Comparison of ENCODE assay signal across 8 mouse cellular contexts in the genomic region with DNA sequence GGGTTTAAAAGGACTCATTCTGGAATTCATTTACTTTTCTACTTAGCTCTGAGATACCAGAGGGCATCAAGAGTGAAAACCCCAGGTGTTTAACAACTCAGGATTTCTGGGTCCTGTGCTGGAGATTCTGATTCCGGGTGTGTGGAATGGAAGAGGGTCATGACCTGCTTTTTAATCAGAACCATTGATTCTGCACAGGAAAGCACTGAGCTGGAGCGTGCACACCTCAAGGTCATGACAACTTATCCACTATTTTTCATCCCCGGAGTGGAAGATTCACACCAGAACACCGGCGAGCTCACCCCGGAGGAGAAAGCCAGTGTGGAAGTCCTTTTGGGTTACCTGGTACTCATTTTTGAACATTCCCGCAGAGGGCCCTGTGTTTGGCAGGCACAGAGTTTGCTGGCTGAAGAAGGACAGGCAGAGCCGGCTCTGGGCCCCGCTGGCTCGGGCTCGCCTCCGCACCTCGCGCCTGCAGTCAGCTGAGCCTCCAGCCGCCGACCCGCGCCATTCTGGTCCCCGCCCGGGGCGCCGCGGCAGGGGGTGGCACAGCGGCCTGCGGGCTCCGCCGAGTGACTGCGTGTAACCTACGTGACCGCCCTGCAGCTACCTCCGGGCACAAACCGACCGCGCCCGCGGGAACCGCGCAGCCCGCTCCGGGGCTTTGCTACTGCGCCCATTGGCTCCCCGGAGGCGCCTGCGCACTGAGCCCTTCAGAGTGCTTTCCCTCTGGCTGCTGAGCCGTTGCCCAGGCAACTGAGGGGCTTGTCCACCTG. TPM values are rescaled to one million over a fixed set of nuclear protein-coding genes. Genes with fewer than 3 reads are reported as not detected.
DNase-seq lines count a peak whose midpoint lies in the region; ATAC-seq and TF ChIP-seq lines count a peak whose summit lies in the region.

TSS of gene 4930452B06Rik (minus strand) at position 605 of the 776 bp plus-strand sequence.

- peak within 1 kb of the TSS; percentile 68 for H3K9ac ChIP-seq in midbrain, embryonic 14.5 days (replicated peaks; ENCODE audit: low read length)

- H3K4me3 ChIP-seq in embryonic facial prominence, embryonic 10.5 days: peak within 1 kb of the TSS; percentile 78
- peak within 1 kb of the TSS; percentile 42 for H3K4me3 ChIP-seq in kidney, adult 2 months (ENCODE audit: insufficient read depth, low read depth, low read length)
- peak within 1 kb of the TSS; percentile 78 for H3K4me3 ChIP-seq in limb, embryonic 10.5 days
- peak within 1 kb of the TSS; percentile 62 for H3K4me3 ChIP-seq in midbrain, embryonic 14.5 days (replicated peaks; ENCODE audit: low read depth, low read length)

- H3K9me3 ChIP-seq in embryonic facial prominence, embryonic 10.5 days: no peaks in the 10 kb centered on the region
- no peaks in the 10 kb centered on the region for H3K9me3 ChIP-seq in limb, embryonic 10.5 days (replicated peaks)
- H3K9me3 ChIP-seq in midbrain, embryonic 14.5 days (ENCODE audit: control insufficient read depth, low read length): no peaks in the 10 kb centered on the region

- no peak for TF ChIP-seq CTCF in kidney, adult 2 months (conservative IDR thresholded peaks at IDR 0.05; ENCODE audit: insufficient read depth, insufficient read length, low read depth, low read length)

- DNase-seq in adrenal gland, postnatal 25 days: peak; percentile 80
- DNase-seq in embryonic facial prominence, embryonic 10.5 days (ENCODE audit: low spot score): peak; percentile 92
- DNase-seq in heart, adult 8-10 months (ENCODE audit: low spot score): peak; percentile 35
- DNase-seq in kidney, adult 2 months: peak; percentile 74
- peak; percentile 92 for DNase-seq in limb, embryonic 10.5 days (ENCODE audit: low spot score)
- peak; percentile 94 for DNase-seq in midbrain, embryonic 14.5 days
- peak; percentile 15 to 62 for DNase-seq in spleen, postnatal 4 days (ENCODE audit: low spot score in 2 of 2)

- peak within 1 kb of the TSS; percentile 73 for H3K4me2 ChIP-seq in midbrain, embryonic 14.5 days (ENCODE audit: low read length)

- no peak for TF ChIP-seq POLR2A in kidney, adult 2 months (IDR thresholded peaks at IDR 0.05; ENCODE audit: low read depth, low read length)

- H3K27me3 ChIP-seq in embryonic facial prominence, embryonic 10.5 days (replicated peaks; ENCODE audit: low read depth, poor library complexity, severe bottlenecking): no peaks in the 10 kb centered on the region
- no peaks in the 10 kb centered on the region for H3K27me3 ChIP-seq in kidney, adult 2 months (replicated peaks; ENCODE audit: control insufficient read depth, insufficient read depth, low read length)
- H3K27me3 ChIP-seq in limb, embryonic 10.5 days (ENCODE audit: low read depth, poor library complexity, severe bottlenecking): no peaks in the 10 kb centered on the region
- no peaks in the 10 kb centered on the region for H3K27me3 ChIP-seq in midbrain, embryonic 14.5 days (ENCODE audit: control insufficient read depth, insufficient read depth, low read length)

- peak within 1 kb of the TSS; percentile 92 for H3K27ac ChIP-seq in embryonic facial prominence, embryonic 10.5 days (replicated peaks)
- no peak within 1 kb of the TSS for H3K27ac ChIP-seq in kidney, adult 2 months (ENCODE audit: insufficient read depth, low read depth, low read length)
- H3K27ac ChIP-seq in limb, embryonic 10.5 days: peak within 1 kb of the TSS; percentile 93
- 0 out of 2 replicates have a peak within 1 kb of the TSS, but pooled peaks have one; percentile 41 for H3K27ac ChIP-seq in midbrain, embryonic 14.5 days (replicated peaks; ENCODE audit: low read depth, low read length)

- peak; percentile 97 for ATAC-seq in midbrain, embryonic 14.5 days (ENCODE audit: low FRiP score, low TSS enrichment)
- ATAC-seq in inflammation-experienced regulatory T-cells, adult 6 months: no peak

- 1% methylated on average over 45 of the region's 45 CpGs for WGBS in embryonic facial prominence, embryonic 10.5 days
- WGBS in kidney, adult 2 months: 1% methylated on average over 45 of the region's 45 CpGs
- WGBS in limb, embryonic 10.5 days: 1% methylated on average over 45 of the region's 45 CpGs
- WGBS in midbrain, embryonic 14.5 days: under 1% methylated on average over 45 of the region's 45 CpGs

- H3K36me3 ChIP-seq in embryonic facial prominence, embryonic 10.5 days (replicated peaks): no peaks in the 10 kb centered on the region
- no peaks in the 10 kb centered on the region for H3K36me3 ChIP-seq in kidney, adult 2 months (ENCODE audit: control insufficient read depth, insufficient read depth, low read length)
- no peaks in the 10 kb centered on the region for H3K36me3 ChIP-seq in limb, embryonic 10.5 days
- H3K36me3 ChIP-seq in midbrain, embryonic 14.5 days (ENCODE audit: control insufficient read depth, insufficient read depth, low read length): no peaks in the 10 kb centered on the region

- H3K4me1 ChIP-seq in embryonic facial prominence, embryonic 10.5 days: peaks cover 14% of the 10 kb centered on the region
- H3K4me1 ChIP-seq in kidney, adult 2 months (ENCODE audit: control insufficient read depth, insufficient read depth, low read length): no peaks in the 10 kb centered on the region
- H3K4me1 ChIP-seq in limb, embryonic 10.5 days: peaks cover 15% of the 10 kb centered on the region; the same call in 1 of the 2 replicates
- H3K4me1 ChIP-seq in midbrain, embryonic 14.5 days (ENCODE audit: control insufficient read depth, insufficient read depth, low read length): peaks cover 4% of the 10 kb centered on the region; the same call in 1 of the 2 replicates

RNA-seq across cellular contexts. Expression of gene 4930452B06Rik, which starts in this region (rescaled TPM):
- 0.90 and 1.6 TPM in 2 replicates for total RNA-seq in adrenal gland, postnatal 25 days (2021)
- polyA plus RNA-seq in embryonic facial prominence, embryonic 10.5 days (2016; fragmentation: Nextera tagmentation; extraction: Ambion mirVana): 11.1 and 12.7 TPM in 2 replicates
- 1 to 10 TPM; 1.7 to 2.0 (median 1.9) TPM for total RNA-seq in heart, adult 8-10 months (2022)
- polyA plus RNA-seq in kidney, adult 2 months (2012; rRNA removed): 0.58 and 0.64 TPM in 2 replicates
- 9.5 and 11.3 TPM in 2 replicates for polyA plus RNA-seq in limb, embryonic 10.5 days (2016; fragmentation: Nextera tagmentation; extraction: Ambion mirVana)
- polyA plus RNA-seq in midbrain, embryonic 14.5 days (2014; fragmentation: Nextera tagmentation; extraction: Ambion mirVana): 4.5 and 5.1 TPM in 2 replicates
- under 1 TPM in 2 of 3 experiments, not detected in 1; 0.24 to 0.26 TPM for polyA plus RNA-seq in inflammation-experienced regulatory T-cells, adult 6 months (2017; shearing (Covaris generic))

Comparison
In these comparisons a context has a peak if more than half of its experiments do, and no peak if none do; other contexts are left out.
1. Peak in DNase-seq and H3K4me3 ChIP-seq in kidney, adult 2 months; RNA of the gene not detected or under 1 TPM.
2. DNase-seq: peak in every context shown above with its lines; median percentile 94 in midbrain, embryonic 14.5 days; 92 in embryonic facial prominence, embryonic 10.5 days; 92 in limb, embryonic 10.5 days; 80 in adrenal gland, postnatal 25 days; 74 in kidney, adult 2 months; 38 in spleen, postnatal 4 days; 35 in heart, adult 8-10 months.